Mouse (Mus musculus) hindbrain, embryonic 15.5 days (tissue): ENCODE data around the gene Scd2. TPM values are rescaled to one million over a fixed set of nuclear protein-coding genes. Genes with fewer than 3 reads are reported as not detected.
A peak's percentile ranks its signal among the peaks of the same experiment; 100 is the strongest.
"Not testable (repeated sequence)": the region's sequence is repeated elsewhere in the genome, so short reads cannot be mapped to it uniquely, and the experiment has no call there.

Experiments
- ATAC-seq: fragments of 200-750 bp; cut with Nextera tagmentation; 2 replicates; pipeline ENCODE4 v1.8.0; 2017; ENCODE audit warnings: low read depth, moderate number of reproducible peaks, moderate TSS enrichment; ENCODE audit not compliant: low FRiP score
- H3K27ac ChIP-seq: fragments of 300-500 bp; sonication (generic); replicated peaks from 2 replicates; pipeline ENCODE4 v1.5.1; 2015; ENCODE audit warnings: mild to moderate bottlenecking, inconsistent platforms
- H3K27me3 ChIP-seq: fragments of 300-500 bp; sonication (generic); 2 replicates; pipeline ENCODE4 v1.6.1; 2015; ENCODE audit warnings: control low read depth, inconsistent platforms
- H3K36me3 ChIP-seq: fragments of 300-500 bp; sonication (generic); 2 replicates; pipeline ENCODE4 v1.6.1; 2015; ENCODE audit warnings: control low read depth, inconsistent platforms
- H3K4me1 ChIP-seq: fragments of 300-500 bp; sonication (generic); replicated peaks from 2 replicates; pipeline ENCODE4 v1.6.1; 2015; ENCODE audit warnings: control low read depth, inconsistent platforms
- H3K4me2 ChIP-seq: fragments of 300-500 bp; sonication (generic); 2 replicates; pipeline ENCODE4 v1.6.1; 2015; ENCODE audit warnings: moderate library complexity, mild to moderate bottlenecking, inconsistent platforms
- H3K4me3 ChIP-seq: fragments of 300-500 bp; sonication (generic); 2 replicates; pipeline ENCODE4 v1.5.1; 2015; ENCODE audit warnings: mild to moderate bottlenecking, inconsistent platforms
- H3K9ac ChIP-seq: fragments of 300-500 bp; sonication (generic); 2 replicates; pipeline ENCODE4 v1.6.1; 2015; ENCODE audit warnings: inconsistent platforms
- H3K9me3 ChIP-seq: fragments of 300-500 bp; sonication (generic); 2 replicates; pipeline ENCODE4 v1.6.1; 2016; ENCODE audit warnings: control low read depth, inconsistent platforms
- WGBS: fragments of 180-500 bp; shearing (Covaris S2); methylation state at CpG from one replicate; pipeline ENCODE4 v1.1.7; 2015; 5-methylcytosine and 5-hydroxymethylcytosine counted together
- polyA plus RNA-seq: library from polyadenylated mRNA; unstranded; fragments of >200 nt; fragmentation: Nextera tagmentation; extraction: Ambion mirVana; gene quantifications from 2 replicates; pipeline ENCODE4 v1.2.1, GENCODE M21; 2015

Gene Scd2
- 288 and 295 TPM in 2 replicates for polyA plus RNA-seq

- peak within 1 kb of the TSS; percentile 93 for H3K4me2 ChIP-seq
- no peaks in the 10 kb centered on the region for H3K9me3 ChIP-seq
- WGBS: 3% methylated on average over 21 of the region's 21 CpGs
- H3K36me3 ChIP-seq: 0 out of 2 replicates have a peak, but pooled peaks cover 2% of the 10 kb centered on the region
- H3K4me3 ChIP-seq: peak within 1 kb of the TSS; percentile 70
- peak within 1 kb of the TSS; percentile 97 for H3K27ac ChIP-seq
- peaks cover 51% of the 10 kb centered on the region for H3K4me1 ChIP-seq
- no peaks in the 10 kb centered on the region for H3K27me3 ChIP-seq
- H3K9ac ChIP-seq: peak within 1 kb of the TSS; percentile 89
- ATAC-seq: no peak; the same call in 1 of the 2 replicates
These were observed at the start of gene Scd2 for GRCm38 (mm10) chr19:44292941-44293768. Gene Scd2, plus strand, starts transcription at chr19:44293674.

GRCm38 (mm10) chr19:44245761-44246171 is 47.7 kb upstream of the Scd2 start:
- no peak overlapping the region for H3K9ac ChIP-seq
- ATAC-seq: no peak
- H3K4me1 ChIP-seq: peaks cover 28% of the 10 kb centered on the region
- under 1% methylated on average over 5 of the region's 5 CpGs for WGBS
- H3K4me3 ChIP-seq: 0 out of 2 replicates have a peak overlapping the region, but pooled peaks have one; percentile 0
- no peaks in the 10 kb centered on the region for H3K9me3 ChIP-seq
- peak overlapping the region; percentile 72 for H3K4me2 ChIP-seq
- no peaks in the 10 kb centered on the region for H3K36me3 ChIP-seq
- H3K27ac ChIP-seq: no peak overlapping the region
- no peaks in the 10 kb centered on the region for H3K27me3 ChIP-seq

- ATAC-seq: no peak
- H3K9me3 ChIP-seq: no peaks in the 10 kb centered on the region
- 0 out of 2 replicates have a peak overlapping the region, but pooled peaks have one; percentile 0 for H3K4me3 ChIP-seq
- no peak overlapping the region for H3K9ac ChIP-seq
- 43% methylated on average over 11 of the region's 11 CpGs for WGBS
- H3K36me3 ChIP-seq: no peaks in the 10 kb centered on the region
- peak overlapping the region; percentile 72 for H3K4me2 ChIP-seq
- no peaks in the 10 kb centered on the region for H3K27me3 ChIP-seq
- peak overlapping the region; percentile 86 for H3K27ac ChIP-seq
- H3K4me1 ChIP-seq: peaks cover 28% of the 10 kb centered on the region
These were observed 47.0 kb upstream of the Scd2 start for GRCm38 (mm10) chr19:44246341-44246911.

GRCm38 (mm10) chr19:44247281-44248080 is 46.0 kb upstream of the Scd2 start:
- Histone ChIP-seq H3K4me3 (peak overlapping the region; percentile 44), H3K4me1 (peaks cover 28% of the 10 kb centered on the region), H3K36me3 (no peaks in the 10 kb centered on the region), H3K27me3 (no peaks in the 10 kb centered on the region), H3K4me2 (peak overlapping the region; percentile 72), H3K9me3 (no peaks in the 10 kb centered on the region), H3K27ac (peak overlapping the region; percentile 86), H3K9ac (peak overlapping the region; percentile 47)
- WGBS: 1% methylated on average over 25 of the region's 25 CpGs
- ATAC-seq: peak; percentile 61; the same call in 1 of the 2 replicates

- H3K27ac ChIP-seq: peak overlapping the region; percentile 86
- WGBS: 2% methylated on average over 36 of the region's 36 CpGs
- peaks cover 28% of the 10 kb centered on the region for H3K4me1 ChIP-seq
- no peaks in the 10 kb centered on the region for H3K27me3 ChIP-seq
- peak overlapping the region; percentile 44 for H3K4me3 ChIP-seq
- H3K9me3 ChIP-seq: no peaks in the 10 kb centered on the region
- H3K36me3 ChIP-seq: no peaks in the 10 kb centered on the region
- peak; percentile 98 for ATAC-seq
- peak overlapping the region; percentile 47 for H3K9ac ChIP-seq
- peak overlapping the region; percentile 72 for H3K4me2 ChIP-seq
These were observed 45.2 kb upstream of the Scd2 start for GRCm38 (mm10) chr19:44248081-44248853.

GRCm38 (mm10) chr19:44248854-44249351 is 44.6 kb upstream of the Scd2 start:
- ATAC-seq: no peak

GRCm38 (mm10) chr19:44251138-44251537 is 42.3 kb upstream of the Scd2 start:
- not testable (repeated sequence) for H3K4me3 ChIP-seq, H3K4me2 ChIP-seq, H3K9me3 ChIP-seq, H3K27ac ChIP-seq, H3K27me3 ChIP-seq, ATAC-seq, H3K36me3 ChIP-seq, H3K9ac ChIP-seq
- WGBS: 91% methylated on average over 6 of the region's 6 CpGs
- H3K4me1 ChIP-seq: peaks cover 24% of the 10 kb centered on the region

More at GRCm38 (mm10) chr19:44248854-44249351, 44.6 kb upstream of the Scd2 start:
- 60% methylated on average over 11 of the region's 11 CpGs for WGBS
- H3K4me1 ChIP-seq: peaks cover 28% of the 10 kb centered on the region
- H3K27ac ChIP-seq: peak overlapping the region; percentile 86
- no peaks in the 10 kb centered on the region for H3K27me3 ChIP-seq
- H3K9me3 ChIP-seq: no peaks in the 10 kb centered on the region
- no peak overlapping the region for H3K9ac ChIP-seq
- no peaks in the 10 kb centered on the region for H3K36me3 ChIP-seq
- H3K4me2 ChIP-seq: peak overlapping the region; percentile 72
- no peak overlapping the region for H3K4me3 ChIP-seq

- Histone ChIP-seq H3K36me3 (no peaks in the 10 kb centered on the region), H3K4me1 (peaks cover 15% of the 10 kb centered on the region), H3K9me3 (no peaks in the 10 kb centered on the region), H3K27ac (no peak overlapping the region), H3K4me3 (no peak overlapping the region), H3K4me2 (no peak overlapping the region), H3K27me3 (no peaks in the 10 kb centered on the region), H3K9ac (no peak overlapping the region)
- 73% methylated on average over 12 of the region's 12 CpGs for WGBS
- no peak for ATAC-seq
These were observed 41.4 kb upstream of the Scd2 start for GRCm38 (mm10) chr19:44251936-44252558.

GRCm38 (mm10) chr19:44254106-44254505 is 39.4 kb upstream of the Scd2 start:
- not testable (repeated sequence) for H3K9me3 ChIP-seq, H3K27me3 ChIP-seq, ATAC-seq, H3K9ac ChIP-seq, H3K4me1 ChIP-seq, H3K4me3 ChIP-seq, H3K27ac ChIP-seq, H3K36me3 ChIP-seq, H3K4me2 ChIP-seq
- WGBS: 83% methylated on average over 4 of the region's 4 CpGs

GRCm38 (mm10) chr19:44257377-44257966 is 36.0 kb upstream of the Scd2 start:
- H3K9ac ChIP-seq: no peak overlapping the region
- no peak overlapping the region for H3K4me2 ChIP-seq
- WGBS: 94% methylated on average over 13 of the region's 13 CpGs
- no peaks in the 10 kb centered on the region for H3K4me1 ChIP-seq
- no peaks in the 10 kb centered on the region for H3K36me3 ChIP-seq
- H3K9me3 ChIP-seq: no peaks in the 10 kb centered on the region
- H3K27me3 ChIP-seq: no peaks in the 10 kb centered on the region
- no peak for ATAC-seq
- no peak overlapping the region for H3K27ac ChIP-seq
- no peak overlapping the region for H3K4me3 ChIP-seq
